Mouse (Mus musculus) liver, embryonic 14.5 days (tissue): ENCODE data around the gene Zfp54. TPM values are rescaled to one million over a fixed set of nuclear protein-coding genes. Genes with fewer than 3 reads are reported as not detected.
"Not testable (repeated sequence)": the region's sequence is repeated elsewhere in the genome, so short reads cannot be mapped to it uniquely, and the experiment has no call there.

Source experiments
- ATAC-seq: fragments of 200-750 bp; cut with Nextera tagmentation; 2 replicates; pipeline ENCODE4 v1.8.0; 2017; ENCODE audit warnings: moderate number of reproducible peaks, mild to moderate bottlenecking, moderate library complexity; ENCODE audit not compliant: insufficient read depth
- DNase-seq, 3 experiments: peaks; one replicate each; pipeline ENCODE4 v3.0.0-alpha.2; 2012 to 2013; ENCODE audit warnings: low read depth in 3 of 3, low spot score in 3 of 3
- H3K27ac ChIP-seq: fragments of 300-500 bp; sonication (generic); 2 replicates; pipeline ENCODE4 v1.5.1; 2014; ENCODE audit warnings: moderate library complexity, mild to moderate bottlenecking, control low read depth, inconsistent platforms
- H3K27me3 ChIP-seq: fragments of 300-500 bp; sonication (generic); 2 replicates; pipeline ENCODE4 v1.6.1; 2014; ENCODE audit warnings: mild to moderate bottlenecking, low read length, moderate library complexity; ENCODE audit not compliant: control insufficient read depth, insufficient read depth
- H3K36me3 ChIP-seq: fragments of 300-500 bp; sonication (generic); replicated peaks from 2 replicates; pipeline ENCODE4 v1.6.1; 2014; ENCODE audit warnings: low read depth; ENCODE audit not compliant: control insufficient read depth, insufficient read depth
- H3K4me1 ChIP-seq, 2 experiments: fragments of 200-500 bp in 1 of 2; fragments of 300-500 bp in 1 of 2; sonication (generic) in 1 of 2; replicated peaks; 2 replicates each; pipeline ENCODE4 v1.6.1; 2012 to 2014; ENCODE audit warnings: antibody characterized with exemption in 1 of 2, inconsistent platforms in 1 of 2, low read length in 1 of 2; ENCODE audit not compliant: control insufficient read depth in 2 of 2, insufficient read depth in 2 of 2
- H3K4me2 ChIP-seq: fragments of 300-500 bp; sonication (generic); 2 replicates; pipeline ENCODE4 v1.6.1; 2014; ENCODE audit warnings: low read depth, mild to moderate bottlenecking, control low read depth, moderate library complexity
- H3K4me3 ChIP-seq, 2 experiments: fragments of 200-500 bp in 1 of 2; fragments of 300-500 bp in 1 of 2; sonication (generic) in 1 of 2; 2 replicates each; pipeline ENCODE4 v1.5.1; 2012 to 2014; ENCODE audit warnings: low read depth in 2 of 2, low read length in 2 of 2, mild to moderate bottlenecking in 2 of 2, control low read depth in 1 of 2, inconsistent platforms in 1 of 2, moderate library complexity in 1 of 2; ENCODE audit not compliant: insufficient read depth in 1 of 2
- H3K9ac ChIP-seq: fragments of 300-500 bp; sonication (generic); replicated peaks from 2 replicates; pipeline ENCODE4 v1.6.1; 2014; ENCODE audit warnings: mild to moderate bottlenecking, control low read depth, moderate library complexity
- H3K9me3 ChIP-seq: fragments of 300-500 bp; sonication (generic); 2 replicates; pipeline ENCODE4 v1.6.1; 2016; ENCODE audit warnings: low read length, mixed read lengths; ENCODE audit not compliant: control insufficient read depth
- CTCF ChIP-seq: IDR thresholded peaks from 2 replicates; pipeline ENCODE4 v1.5.1; 2016; ENCODE audit warnings: antibody characterized with exemption, low read depth, control low read depth
- EP300 ChIP-seq: IDR thresholded peaks from 2 replicates; pipeline ENCODE4 v1.6.1; 2016; ENCODE audit warnings: antibody characterized with exemption, low read depth
- WGBS: fragments of 180-500 bp; shearing (Covaris S2); extraction: QIAGEN DNeasy Blood & Tissue Kit; methylation state at CpG from one replicate; pipeline ENCODE4 v1.1.7; 2014; ENCODE audit not compliant: insufficient replicate concordance; 5-methylcytosine and 5-hydroxymethylcytosine counted together
- polyA plus RNA-seq, 2 experiments: library from polyadenylated mRNA; depleted of rRNA in 1 of 2; stranded (reverse) in 1 of 2; unstranded in 1 of 2; fragments of >200 nt; fragmentation: Nextera tagmentation in 1 of 2; extraction: Ambion mirVana in 1 of 2; gene quantifications; 2 replicates each; pipeline versions ENCODE4 v1.2.1 to v1.2.3; 2012 to 2014

Zfp54 gene
- polyA plus RNA-seq, 2 experiments = 1.0 to 2.4 TPM

DNA sequence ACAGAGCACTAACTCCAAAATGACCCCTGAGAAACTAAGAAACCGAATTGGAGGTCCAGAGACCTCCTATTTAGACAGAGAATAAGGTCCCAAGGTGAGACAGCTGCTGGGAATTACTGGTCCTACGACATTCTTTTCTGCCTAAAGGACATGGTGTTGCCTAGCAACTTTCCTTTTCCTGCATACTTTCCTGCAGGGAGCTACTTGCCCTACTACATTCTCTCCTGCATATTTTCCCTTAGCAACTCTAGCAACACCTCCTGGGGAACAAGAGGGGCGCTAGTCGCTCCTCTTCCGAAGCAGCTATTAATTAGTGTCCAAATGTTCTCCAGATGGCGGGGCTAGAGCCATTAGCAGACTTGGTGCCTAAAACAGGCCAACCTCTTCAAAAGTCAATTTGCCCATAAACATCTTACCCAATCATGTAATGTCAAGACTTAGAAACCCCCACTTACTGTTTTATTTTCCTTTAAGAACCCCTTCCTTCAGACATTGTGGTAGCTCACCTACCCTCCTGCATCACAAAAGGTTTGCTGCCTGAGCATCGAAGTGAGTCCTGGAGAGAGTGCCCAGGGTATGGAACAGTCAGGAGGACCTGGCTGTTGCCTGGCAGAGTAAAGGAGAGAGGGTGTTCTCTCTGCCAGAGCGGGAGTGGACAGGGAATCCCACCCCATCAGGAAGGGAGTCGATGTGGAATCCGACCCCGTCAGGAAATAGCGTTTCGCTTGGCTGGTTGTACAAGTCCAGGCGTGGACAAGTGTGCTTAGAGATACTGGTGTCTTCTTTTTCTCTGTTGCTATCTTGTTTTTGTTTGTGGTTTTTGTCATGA, 50.5 kb downstream of the Zfp54 start:
- H3K4me2 ChIP-seq = peak overlapping the region; percentile 34
- peak; percentile 17; the same call in 1 of the 2 replicates for ATAC-seq
- H3K27ac ChIP-seq = no peak overlapping the region

DNA sequence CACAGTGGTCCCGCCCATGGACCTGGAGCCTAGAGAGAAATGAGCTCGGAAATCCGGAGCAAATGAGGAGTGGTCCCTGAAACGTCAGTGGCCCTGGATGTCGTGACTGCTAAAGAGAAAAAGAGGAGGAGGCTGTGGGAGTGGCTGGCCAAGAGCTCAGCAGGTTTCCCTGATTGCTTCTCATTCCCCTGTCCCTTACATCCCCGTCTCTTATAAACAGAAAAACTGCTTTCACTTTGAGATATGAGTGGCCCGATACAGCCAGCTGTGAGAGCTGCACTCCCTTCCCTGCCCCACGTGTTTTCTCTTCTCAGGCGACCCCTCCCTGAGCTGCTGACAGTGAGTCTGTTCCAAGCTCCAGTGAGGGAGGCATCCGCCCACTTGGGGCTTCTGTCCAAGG, 51.7 kb downstream of the Zfp54 start:
- not testable (repeated sequence) for H3K9me3 ChIP-seq, H3K27ac ChIP-seq, H3K9ac ChIP-seq, H3K36me3 ChIP-seq, H3K27me3 ChIP-seq, DNase-seq, ATAC-seq
- Histone ChIP-seq H3K4me2 (peak overlapping the region; percentile 43), H3K4me1 (peaks cover 13 to 19% of the 10 kb centered on the region in 2 experiments), H3K4me3 (peak overlapping the region in 1 of 2 experiments; percentile 46; a peak in 2 of 4 replicates)
- 5% methylated on average over 10 of the region's 10 CpGs for WGBS

More for the DNA sequence above, 50.5 kb downstream of the Zfp54 start:
- Histone ChIP-seq H3K36me3 (no peaks in the 10 kb centered on the region), H3K9me3 (no peaks in the 10 kb centered on the region), H3K9ac (no peak overlapping the region), H3K4me3 (no peak overlapping the region), H3K27me3 (no peaks in the 10 kb centered on the region), H3K4me1 (peaks cover 13 to 19% of the 10 kb centered on the region in 2 experiments)
- WGBS = 19% methylated on average over 14 of the region's 14 CpGs
- no peak for DNase-seq
- TF ChIP-seq EP300 = no peak
- TF ChIP-seq CTCF = no peak

DNA sequence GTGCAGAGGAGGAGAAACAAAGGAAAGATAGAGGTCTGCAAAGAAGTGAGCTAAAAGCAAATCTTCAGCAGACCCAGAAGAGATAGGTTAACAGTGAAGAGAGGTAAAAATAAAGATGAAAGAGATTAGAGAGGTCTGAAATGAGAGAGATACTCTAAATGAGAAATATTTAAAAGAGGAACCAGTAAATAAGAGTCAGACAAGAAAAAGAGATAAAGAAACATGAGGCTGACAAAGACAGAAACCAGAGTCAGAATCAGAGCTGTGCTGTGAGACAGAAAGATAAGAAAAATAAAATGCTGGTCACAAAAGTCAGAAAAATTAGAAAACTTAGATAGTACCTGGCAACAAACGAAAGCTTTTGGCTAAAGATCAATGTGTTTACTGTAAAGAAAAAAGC, 52.3 kb downstream of the Zfp54 start:
- not testable (repeated sequence) for ATAC-seq
- WGBS = 23% methylated on average over 1 of the region's 1 CpGs

GRCm38 (mm10) chr17:21476351-21476750, 53.3 kb downstream of the Zfp54 start:
- WGBS = 51% methylated on average over 4 of the region's 9 CpGs
- not testable (repeated sequence) for H3K36me3 ChIP-seq, H3K27ac ChIP-seq, H3K4me3 ChIP-seq, DNase-seq, ATAC-seq, H3K9ac ChIP-seq, H3K4me2 ChIP-seq, H3K9me3 ChIP-seq, H3K27me3 ChIP-seq
- peaks cover 13 to 19% of the 10 kb centered on the region in 2 experiments for H3K4me1 ChIP-seq

More for the DNA sequence above, 52.3 kb downstream of the Zfp54 start:
- not testable (repeated sequence) for H3K27me3 ChIP-seq, H3K27ac ChIP-seq, H3K4me3 ChIP-seq, H3K36me3 ChIP-seq, H3K9ac ChIP-seq, H3K9me3 ChIP-seq, H3K4me2 ChIP-seq, DNase-seq
- H3K4me1 ChIP-seq = peaks cover 13 to 19% of the 10 kb centered on the region in 2 experiments

DNA sequence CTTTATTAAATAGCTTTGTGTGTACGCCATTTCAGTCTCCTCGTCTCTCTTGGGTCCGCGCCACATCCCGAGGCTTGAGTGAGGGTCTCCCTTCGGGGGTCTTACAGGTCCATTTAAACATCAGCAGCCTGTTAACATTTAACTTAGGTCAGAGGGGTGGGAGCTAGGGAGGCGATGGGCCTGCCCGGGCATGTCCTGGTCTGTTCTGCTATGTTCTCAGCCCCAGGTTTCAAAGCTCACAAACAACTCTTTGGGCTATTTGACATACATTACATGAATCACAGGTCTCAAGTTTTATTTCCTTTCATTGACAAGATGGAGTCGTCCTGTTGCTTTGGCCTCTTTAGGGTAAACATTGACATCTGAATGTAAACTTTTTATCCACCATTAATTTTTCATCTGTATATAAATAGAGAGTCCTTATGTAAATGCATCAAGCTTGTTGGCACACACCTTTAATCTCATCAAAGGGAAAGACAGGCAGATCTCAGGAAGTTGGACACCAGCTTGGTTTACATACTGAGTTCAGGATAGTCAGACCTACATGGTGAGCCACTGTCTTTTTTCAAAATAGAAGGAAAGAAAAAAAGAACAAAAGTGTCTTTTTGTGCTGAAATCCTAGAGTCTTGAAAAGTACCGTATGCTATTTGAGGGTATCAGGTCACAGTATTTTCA, 55.2 kb downstream of the Zfp54 start:
- H3K27me3 ChIP-seq, H3K27ac ChIP-seq, H3K4me1 ChIP-seq, DNase-seq, H3K36me3 ChIP-seq, H3K4me2 ChIP-seq, H3K9ac ChIP-seq, H3K4me3 ChIP-seq, ATAC-seq, H3K9me3 ChIP-seq: not testable (repeated sequence)
- 51% methylated on average over 8 of the region's 10 CpGs for WGBS

Other genes starting within 250 kb of the Zfp54 start
- gene Vmn1r234, start 197.1 kb upstream of the Zfp54 start, polyA plus RNA-seq (2012; rRNA removed) = not detected in 2 replicates
- not detected in 2 replicates for gene Vmn1r234, start 197.1 kb upstream of the Zfp54 start, polyA plus RNA-seq (2014; fragmentation: Nextera tagmentation; extraction: Ambion mirVana)
- gene Vmn1r235, start 166.8 kb upstream of the Zfp54 start, polyA plus RNA-seq (2012; rRNA removed) = not detected in 2 replicates
- not detected in 2 replicates for gene Vmn1r235, start 166.8 kb upstream of the Zfp54 start, polyA plus RNA-seq (2014; fragmentation: Nextera tagmentation; extraction: Ambion mirVana)
- not detected in 2 replicates for gene Vmn1r236, start 140.3 kb upstream of the Zfp54 start, polyA plus RNA-seq (2012; rRNA removed)
- not detected in 2 replicates for gene Vmn1r236, start 140.3 kb upstream of the Zfp54 start, polyA plus RNA-seq (2014; fragmentation: Nextera tagmentation; extraction: Ambion mirVana)
- gene Vmn1r237, start 111.4 kb upstream of the Zfp54 start, polyA plus RNA-seq (2012; rRNA removed) = not detected in 2 replicates
- not detected in 2 replicates for gene Vmn1r237, start 111.4 kb upstream of the Zfp54 start, polyA plus RNA-seq (2014; fragmentation: Nextera tagmentation; extraction: Ambion mirVana)
- gene Zfp677, start 39.5 kb upstream of the Zfp54 start, polyA plus RNA-seq (2012; rRNA removed) = 0.10 and 0.39 TPM in 2 replicates
- gene Zfp677, start 39.5 kb upstream of the Zfp54 start, polyA plus RNA-seq (2014; fragmentation: Nextera tagmentation; extraction: Ambion mirVana) = 0.51 and 0.74 TPM in 2 replicates
- 1.3 and 2.3 TPM in 2 replicates for gene Zfp51, start 27.1 kb downstream of the Zfp54 start, polyA plus RNA-seq (2012; rRNA removed)
- gene Zfp51, start 27.1 kb downstream of the Zfp54 start, polyA plus RNA-seq (2014; fragmentation: Nextera tagmentation; extraction: Ambion mirVana) = 6.9 TPM in 2 replicates
- 0.68 and 1.4 TPM in 2 replicates for gene Zfp53, start 65.8 kb downstream of the Zfp54 start, polyA plus RNA-seq (2012; rRNA removed)
- 2.5 and 2.6 TPM in 2 replicates for gene Zfp53, start 65.8 kb downstream of the Zfp54 start, polyA plus RNA-seq (2014; fragmentation: Nextera tagmentation; extraction: Ambion mirVana)
- 0.28 and 0.50 TPM in 2 replicates for gene Zfp52, start 112.3 kb downstream of the Zfp54 start, polyA plus RNA-seq (2012; rRNA removed)
- gene Zfp52, start 112.3 kb downstream of the Zfp54 start, polyA plus RNA-seq (2014; fragmentation: Nextera tagmentation; extraction: Ambion mirVana) = 0.48 and 0.51 TPM in 2 replicates
- 2.0 and 3.6 TPM in 2 replicates for gene Zfp948, start 143.8 kb downstream of the Zfp54 start, polyA plus RNA-seq (2012; rRNA removed)
- 6.3 and 7.6 TPM in 2 replicates for gene Zfp948, start 143.8 kb downstream of the Zfp54 start, polyA plus RNA-seq (2014; fragmentation: Nextera tagmentation; extraction: Ambion mirVana)
- gene Zfp983, start 227.4 kb downstream of the Zfp54 start, polyA plus RNA-seq (2012; rRNA removed) = 0.38 and 0.78 TPM in 2 replicates
- 1.3 and 1.4 TPM in 2 replicates for gene Zfp983, start 227.4 kb downstream of the Zfp54 start, polyA plus RNA-seq (2014; fragmentation: Nextera tagmentation; extraction: Ambion mirVana)